Mouse (Mus musculus) kidney, postnatal 14 days (tissue): Measurements from ENCODE around the gene Gm49405.

Experiments
- DNase-seq: peaks from one replicate; pipeline ENCODE4 v3.0.0; 2022; ENCODE audit warnings: mixed read lengths

The Gm49405 gene

GRCm38 (mm10) chr19:4054613-4055012 lies 54.2 kb downstream of the Gm49405 start:
- DNase-seq: no peak
